Mouse (Mus musculus): ENCODE results near the gene Igfbp1. TPM values are rescaled to one million over a fixed set of nuclear protein-coding genes. Genes with fewer than 3 reads are reported as not detected.

Gene Igfbp1
- polyA plus RNA-seq, 1 experiment from 2014 or later, result 0.60 TPM

DNA sequence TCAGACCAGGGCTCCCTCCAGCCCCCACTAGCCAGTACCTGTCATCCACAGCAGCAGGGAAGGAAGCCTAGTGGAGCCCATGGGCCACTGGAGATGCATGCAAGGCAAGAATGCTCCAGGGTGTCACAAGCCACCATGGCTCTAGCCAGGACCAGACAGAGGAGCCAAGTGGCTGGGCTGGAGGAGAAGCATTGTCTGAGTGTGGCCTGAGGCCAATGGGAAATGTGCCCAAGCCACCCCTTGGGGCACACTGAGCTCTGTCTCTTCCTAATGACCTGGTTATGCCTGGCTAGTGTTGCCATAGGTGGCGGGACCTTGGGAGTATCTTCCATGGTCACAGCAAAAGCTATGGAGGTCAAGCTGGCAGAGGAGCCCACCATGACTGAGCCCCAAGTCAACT, 27.9 kb upstream of the Igfbp1 start:
- Histone ChIP-seq H3K27me3 (no peaks in the 10 kb centered on the region), H3K36me3 (no peaks in the 10 kb centered on the region), H3K9ac (no peak overlapping the region), H3K4me2 (no peak overlapping the region), H3K27ac (no peak overlapping the region), H3K9me3 (no peaks in the 10 kb centered on the region), H3K4me3 (no peak overlapping the region), H3K4me1 (peaks cover 13% of the 10 kb centered on the region; the same call in 1 of the 2 replicates)
- 94% methylated on average over 1 of the region's 1 CpGs for WGBS
- no peak for ATAC-seq (ENCODE audit: borderline replicate concordance, extremely low read depth, low FRiP score, low TSS enrichment)

DNA sequence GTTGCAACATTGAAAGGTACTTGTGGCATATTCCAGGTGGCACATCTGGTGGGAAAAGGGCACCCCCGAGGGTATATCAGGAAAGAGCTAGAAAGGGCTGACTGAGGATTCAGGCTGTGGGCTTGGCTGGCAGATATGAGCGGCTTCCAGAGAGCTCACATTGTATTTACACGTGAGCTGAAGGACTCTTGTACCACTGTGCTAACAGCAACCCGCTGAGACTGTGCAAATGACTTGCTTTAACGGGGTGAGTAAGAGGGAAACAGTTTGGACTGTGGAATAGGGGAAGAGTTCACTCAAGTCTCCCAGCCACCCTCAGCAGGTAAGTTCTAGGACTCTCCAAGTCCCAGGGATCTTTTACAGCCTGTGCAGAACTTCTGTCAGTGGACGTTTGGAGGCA, 23.9 kb upstream of the Igfbp1 start:
- no peaks in the 10 kb centered on the region for H3K9me3 ChIP-seq
- no peak overlapping the region for H3K4me3 ChIP-seq
- no peak overlapping the region for H3K4me2 ChIP-seq
- ATAC-seq (ENCODE audit: borderline replicate concordance, extremely low read depth, low FRiP score, low TSS enrichment), result peak; percentile 66; the same call in 1 of the 2 replicates
- WGBS, result 57% methylated on average over 6 of the region's 6 CpGs
- no peak overlapping the region for H3K9ac ChIP-seq
- H3K27ac ChIP-seq, result peak overlapping the region; percentile 61
- H3K4me1 ChIP-seq, result peaks cover 22% of the 10 kb centered on the region; the same call in 1 of the 2 replicates
- no peaks in the 10 kb centered on the region for H3K27me3 ChIP-seq
- no peaks in the 10 kb centered on the region for H3K36me3 ChIP-seq

DNA sequence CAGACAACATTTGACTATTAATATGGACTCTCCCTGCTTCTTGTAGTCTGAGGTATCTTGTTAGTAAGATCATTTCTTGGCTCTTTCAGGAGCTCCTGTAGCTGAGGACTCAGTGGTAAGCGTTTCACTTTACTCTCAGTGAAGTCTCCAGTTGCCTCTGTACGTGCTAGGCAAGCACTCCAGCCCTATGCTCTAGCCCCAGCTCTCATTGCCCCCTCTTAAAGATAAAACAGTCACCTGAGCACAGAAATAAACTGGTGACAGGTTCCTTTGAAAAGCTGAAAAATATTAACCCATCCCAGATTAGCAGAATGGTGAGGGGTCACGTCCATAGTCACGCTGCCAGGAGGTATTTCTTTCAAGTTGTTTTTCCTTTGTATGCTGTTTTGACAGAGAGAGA, 18.9 kb upstream of the Igfbp1 start:
- ATAC-seq (ENCODE audit: borderline replicate concordance, extremely low read depth, low FRiP score, low TSS enrichment), result no peak
- Histone ChIP-seq H3K27ac (peak overlapping the region; percentile 41; the same call in 1 of the 2 replicates), H3K4me1 (peaks cover 15% of the 10 kb centered on the region; the same call in 1 of the 2 replicates), H3K4me3 (no peak overlapping the region), H3K36me3 (no peaks in the 10 kb centered on the region), H3K9ac (no peak overlapping the region), H3K9me3 (no peaks in the 10 kb centered on the region), H3K27me3 (no peaks in the 10 kb centered on the region), H3K4me2 (no peak overlapping the region)
- WGBS, result 36% methylated on average over 4 of the region's 4 CpGs

DNA sequence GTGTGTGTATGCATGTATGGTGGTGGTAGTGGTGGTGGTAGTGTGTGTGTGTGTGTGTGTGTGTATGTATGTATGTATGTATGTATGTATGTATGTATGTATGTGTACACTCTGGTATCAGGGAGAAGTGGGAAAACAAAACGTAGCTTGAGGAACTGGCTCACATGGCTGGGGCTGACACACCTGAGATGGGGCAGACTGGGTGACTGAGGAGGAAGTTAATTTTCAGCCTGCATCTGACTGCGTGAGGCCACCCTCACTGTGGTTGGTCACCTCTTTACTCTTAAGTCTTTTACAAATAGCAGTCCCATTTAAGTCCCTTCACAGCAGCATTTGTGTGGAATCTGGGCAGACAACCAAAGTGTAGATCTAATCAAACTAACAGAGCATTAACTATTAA, 18.3 kb upstream of the Igfbp1 start:
- H3K4me1 ChIP-seq, result peaks cover 10% of the 10 kb centered on the region; the same call in 1 of the 2 replicates
- no peak overlapping the region for H3K9ac ChIP-seq
- no peaks in the 10 kb centered on the region for H3K9me3 ChIP-seq
- WGBS, result 61% methylated on average over 2 of the region's 2 CpGs
- no peaks in the 10 kb centered on the region for H3K36me3 ChIP-seq
- no peak overlapping the region for H3K4me3 ChIP-seq
- no peak for ATAC-seq (ENCODE audit: borderline replicate concordance, extremely low read depth, low FRiP score, low TSS enrichment)
- peak overlapping the region; percentile 41; the same call in 1 of the 2 replicates for H3K27ac ChIP-seq
- no peaks in the 10 kb centered on the region for H3K27me3 ChIP-seq
- H3K4me2 ChIP-seq, result no peak overlapping the region

DNA sequence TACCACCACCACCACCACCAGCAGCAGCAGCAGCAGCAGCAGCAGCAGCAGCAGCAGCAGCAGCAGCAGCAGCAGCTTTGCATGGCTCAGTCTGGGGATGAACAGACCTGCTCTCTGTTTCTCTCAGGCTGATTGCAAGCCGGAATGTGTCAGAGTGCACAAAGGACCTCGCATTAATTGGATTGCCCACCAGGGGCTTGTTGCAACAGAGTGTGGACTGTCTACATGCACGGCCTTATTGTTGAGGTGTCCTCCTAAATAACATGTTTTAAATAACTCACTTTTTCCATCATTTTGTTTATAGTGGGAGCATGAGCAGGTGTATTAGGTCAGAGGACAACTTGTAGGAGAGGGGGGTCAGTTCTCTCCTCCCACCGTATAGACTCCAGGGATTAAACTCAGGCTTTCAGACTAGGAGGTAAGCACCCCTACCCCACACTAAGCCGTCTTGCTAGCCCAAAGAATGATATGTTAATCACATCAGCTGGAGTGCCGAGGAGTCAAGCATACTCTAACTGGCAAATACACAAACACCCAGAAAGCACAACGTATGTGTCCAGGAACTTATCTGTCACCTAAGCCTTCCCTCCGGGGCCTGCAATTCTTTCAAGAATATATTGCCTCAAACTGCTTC, 15.1 kb upstream of the Igfbp1 start:
- H3K4me2 ChIP-seq, result no peak overlapping the region
- no peak overlapping the region for H3K4me3 ChIP-seq
- H3K27me3 ChIP-seq, result no peaks in the 10 kb centered on the region
- no peaks in the 10 kb centered on the region for H3K9me3 ChIP-seq
- no peak overlapping the region for H3K9ac ChIP-seq
- peaks cover 8% of the 10 kb centered on the region; the same call in 1 of the 2 replicates for H3K4me1 ChIP-seq
- no peak for ATAC-seq (ENCODE audit: borderline replicate concordance, extremely low read depth, low FRiP score, low TSS enrichment)
- no peaks in the 10 kb centered on the region for H3K36me3 ChIP-seq
- WGBS, result 43% methylated on average over 8 of the region's 8 CpGs
- no peak overlapping the region for H3K27ac ChIP-seq

DNA sequence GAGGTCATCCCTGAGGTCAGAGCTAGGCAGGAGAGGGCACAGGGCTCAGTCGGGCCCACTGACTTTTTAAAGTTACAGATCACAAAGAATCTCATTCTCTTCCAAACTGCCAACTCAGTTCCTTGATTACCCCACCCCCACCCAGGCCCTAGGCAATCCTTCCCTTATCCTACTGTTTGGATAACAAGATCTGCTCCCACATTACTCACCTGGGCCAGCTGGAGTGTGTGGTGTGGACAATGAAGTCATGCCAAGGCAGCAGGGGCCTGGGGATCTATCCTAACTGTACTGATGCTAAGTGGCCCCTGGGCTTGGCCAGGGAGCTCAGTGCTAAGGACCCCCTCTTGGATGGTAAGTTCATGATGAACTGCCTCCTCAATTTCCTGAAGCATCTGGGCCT, 13.2 kb upstream of the Igfbp1 start:
- Histone ChIP-seq H3K9me3 (no peaks in the 10 kb centered on the region), H3K4me3 (no peak overlapping the region), H3K27me3 (no peaks in the 10 kb centered on the region), H3K9ac (no peak overlapping the region), H3K4me2 (no peak overlapping the region), H3K27ac (no peak overlapping the region), H3K36me3 (no peaks in the 10 kb centered on the region), H3K4me1 (peaks cover 6% of the 10 kb centered on the region; the same call in 1 of the 2 replicates)
- ATAC-seq (ENCODE audit: borderline replicate concordance, extremely low read depth, low FRiP score, low TSS enrichment), result no peak
- WGBS, result 11% methylated on average over 1 of the region's 1 CpGs

DNA sequence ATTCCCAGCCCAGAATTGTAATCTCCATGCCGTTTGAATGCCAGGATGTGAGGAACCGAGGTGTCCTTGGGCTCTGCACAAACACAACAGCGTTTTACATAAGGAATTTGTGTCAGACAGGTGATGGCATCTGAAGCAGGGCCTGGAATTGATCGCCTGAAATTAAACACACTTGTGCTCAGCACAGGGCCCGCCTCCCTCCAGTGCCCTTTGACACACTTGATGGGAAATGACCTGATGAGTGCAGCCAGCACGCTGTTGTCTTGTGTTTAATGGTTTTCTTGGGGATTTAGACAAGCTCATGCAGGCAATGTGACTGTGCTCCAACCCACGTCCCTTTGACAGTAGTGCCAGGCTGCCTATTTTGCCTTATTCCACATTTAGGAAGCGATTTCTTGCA, 10.1 kb upstream of the Igfbp1 start:
- H3K27ac ChIP-seq, result no peak overlapping the region
- no peak for ATAC-seq (ENCODE audit: borderline replicate concordance, extremely low read depth, low FRiP score, low TSS enrichment)

DNA sequence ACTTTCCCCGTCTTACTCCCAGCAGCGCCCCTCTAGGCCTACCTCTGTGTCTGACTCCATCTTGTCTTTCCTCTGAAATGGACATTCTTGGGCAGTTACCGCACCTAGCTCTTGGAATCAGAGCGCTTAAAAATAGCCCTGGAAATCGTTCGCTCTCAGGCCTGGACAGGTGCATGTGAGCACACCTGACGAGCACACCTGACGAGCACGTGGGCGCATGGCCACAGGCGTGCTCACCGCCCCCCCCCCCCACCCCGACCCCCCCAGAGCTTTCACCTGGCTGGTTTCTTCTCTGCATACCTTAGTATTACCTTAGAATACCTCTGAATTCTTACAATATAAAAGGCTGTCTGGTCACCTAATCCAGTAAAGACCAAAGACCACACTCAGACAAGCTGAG, 9.1 kb upstream of the Igfbp1 start, which contains the start of gene Gm11985:
Gene Gm11985, minus strand, starts transcription at position 101 of the 400 bp plus-strand sequence.
- Histone ChIP-seq H3K4me2 (no peak within 1 kb of the TSS), H3K9me3 (no peaks in the 10 kb centered on the region), H3K36me3 (no peaks in the 10 kb centered on the region), H3K9ac (no peak within 1 kb of the TSS), H3K4me1 (peaks cover 6% of the 10 kb centered on the region; the same call in 1 of the 2 replicates), H3K27me3 (no peaks in the 10 kb centered on the region), H3K4me3 (no peak within 1 kb of the TSS), H3K27ac (no peak within 1 kb of the TSS)
- 81% methylated on average over 13 of the region's 13 CpGs for WGBS
- no peak for ATAC-seq (ENCODE audit: borderline replicate concordance, extremely low read depth, low FRiP score, low TSS enrichment)

More for the DNA sequence above, 10.1 kb upstream of the Igfbp1 start:
- WGBS, result 49% methylated on average over 8 of the region's 8 CpGs
- Histone ChIP-seq H3K4me1 (peaks cover 6% of the 10 kb centered on the region; the same call in 1 of the 2 replicates), H3K4me2 (no peak overlapping the region), H3K4me3 (no peak overlapping the region), H3K27me3 (no peaks in the 10 kb centered on the region), H3K9ac (no peak overlapping the region), H3K9me3 (no peaks in the 10 kb centered on the region), H3K36me3 (no peaks in the 10 kb centered on the region)

DNA sequence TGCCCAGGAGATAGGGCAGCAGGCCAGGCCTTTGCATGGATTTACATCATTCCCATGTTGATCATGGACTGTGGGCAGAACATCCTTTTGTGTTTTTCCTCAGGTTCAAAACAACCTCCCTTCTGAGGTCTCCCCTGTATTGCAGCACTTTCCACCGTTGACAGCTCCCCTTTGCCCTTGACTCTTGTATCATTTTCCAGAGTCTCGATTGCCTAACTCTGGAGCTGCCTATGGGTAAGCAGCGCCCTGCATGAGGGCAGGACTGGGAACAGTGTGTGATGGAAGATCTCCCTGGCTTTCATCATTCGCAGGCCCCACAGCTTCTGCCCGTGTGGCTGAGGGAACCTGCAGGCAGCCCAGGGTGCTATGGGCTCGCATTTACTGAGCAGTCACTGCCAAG, 4.9 kb upstream of the Igfbp1 start:
- no peaks in the 10 kb centered on the region for H3K27me3 ChIP-seq
- no peaks in the 10 kb centered on the region for H3K4me1 ChIP-seq
- no peaks in the 10 kb centered on the region for H3K36me3 ChIP-seq
- H3K9me3 ChIP-seq, result no peaks in the 10 kb centered on the region
- no peak overlapping the region for H3K4me2 ChIP-seq
- no peak overlapping the region for H3K27ac ChIP-seq
- WGBS, result 43% methylated on average over 6 of the region's 6 CpGs
- H3K9ac ChIP-seq, result no peak overlapping the region
- ATAC-seq (ENCODE audit: borderline replicate concordance, extremely low read depth, low FRiP score, low TSS enrichment), result no peak
- H3K4me3 ChIP-seq, result no peak overlapping the region

DNA sequence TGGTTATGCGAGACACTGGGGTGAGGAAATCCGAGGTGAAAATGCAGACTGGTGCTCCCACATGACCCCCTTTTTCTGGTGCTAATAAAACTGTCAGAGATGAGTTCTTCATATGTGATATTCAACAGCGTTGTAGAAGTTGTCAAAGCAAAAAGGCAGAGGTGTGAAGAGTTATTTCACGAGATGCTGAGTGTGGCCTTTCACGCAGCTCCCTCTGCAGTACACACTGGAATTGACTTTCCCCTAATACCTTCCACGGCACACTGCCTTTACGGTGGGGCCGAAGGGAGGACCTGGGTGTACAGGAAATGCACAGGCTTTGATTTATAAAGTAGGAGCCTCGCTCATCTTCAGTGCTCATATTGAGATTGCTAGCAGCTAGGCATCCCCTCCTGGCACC, 4.4 kb upstream of the Igfbp1 start:
- Histone ChIP-seq H3K27me3 (no peaks in the 10 kb centered on the region), H3K27ac (no peak overlapping the region), H3K4me1 (no peaks in the 10 kb centered on the region), H3K9me3 (no peaks in the 10 kb centered on the region), H3K4me3 (no peak overlapping the region), H3K36me3 (no peaks in the 10 kb centered on the region), H3K4me2 (no peak overlapping the region), H3K9ac (no peak overlapping the region)
- ATAC-seq (ENCODE audit: borderline replicate concordance, extremely low read depth, low FRiP score, low TSS enrichment), result no peak
- WGBS, result 69% methylated on average over 9 of the region's 9 CpGs

DNA sequence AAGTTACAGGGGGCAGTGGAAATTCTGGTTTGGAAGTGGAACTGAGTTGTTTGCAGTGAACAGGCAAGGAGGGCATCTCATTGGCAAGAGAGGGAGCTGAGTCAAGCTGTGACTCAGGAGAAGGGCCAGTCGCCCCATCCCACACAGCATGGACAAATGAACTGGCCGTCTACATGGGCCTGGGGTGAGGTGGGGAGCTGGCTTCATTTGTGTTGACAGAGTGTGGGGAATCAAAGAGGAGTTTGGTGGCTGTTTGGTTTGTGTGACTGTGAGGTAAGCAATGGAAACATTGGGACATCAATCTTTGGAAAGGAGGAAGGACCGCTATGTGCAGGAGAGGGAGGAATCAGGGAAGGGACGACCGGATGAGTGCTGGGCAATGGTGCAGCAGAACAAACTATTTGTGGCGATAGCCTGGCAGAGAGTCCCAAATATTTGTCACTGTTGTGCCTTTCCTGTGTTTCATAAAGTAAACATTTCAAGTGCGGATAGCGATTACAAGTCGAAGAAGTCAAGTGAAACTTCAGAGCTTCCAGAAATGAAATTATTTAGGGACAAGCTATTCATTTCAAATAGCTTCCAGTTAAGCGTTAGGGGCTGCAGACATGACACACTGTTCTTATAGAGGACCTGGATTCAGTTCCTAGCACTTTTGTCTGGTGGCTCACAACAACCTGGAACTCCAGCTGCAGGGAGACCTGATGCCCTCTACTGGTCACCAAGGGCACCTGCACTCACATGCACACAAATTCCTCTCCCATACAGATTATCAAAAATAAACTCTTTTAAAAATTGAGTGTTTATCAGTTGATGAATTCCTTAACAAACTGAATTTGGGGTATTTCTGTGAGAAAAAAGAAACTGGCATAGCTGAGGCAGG, 2.9 kb upstream of the Igfbp1 start:
- no peaks in the 10 kb centered on the region for H3K4me1 ChIP-seq
- no peaks in the 10 kb centered on the region for H3K36me3 ChIP-seq
- no peaks in the 10 kb centered on the region for H3K27me3 ChIP-seq
- no peak overlapping the region for H3K9ac ChIP-seq
- no peak overlapping the region for H3K27ac ChIP-seq
- no peak overlapping the region for H3K4me2 ChIP-seq
- no peaks in the 10 kb centered on the region for H3K9me3 ChIP-seq
- 70% methylated on average over 10 of the region's 10 CpGs for WGBS
- no peak overlapping the region for H3K4me3 ChIP-seq
- ATAC-seq (ENCODE audit: borderline replicate concordance, extremely low read depth, low FRiP score, low TSS enrichment), result no peak

DNA sequence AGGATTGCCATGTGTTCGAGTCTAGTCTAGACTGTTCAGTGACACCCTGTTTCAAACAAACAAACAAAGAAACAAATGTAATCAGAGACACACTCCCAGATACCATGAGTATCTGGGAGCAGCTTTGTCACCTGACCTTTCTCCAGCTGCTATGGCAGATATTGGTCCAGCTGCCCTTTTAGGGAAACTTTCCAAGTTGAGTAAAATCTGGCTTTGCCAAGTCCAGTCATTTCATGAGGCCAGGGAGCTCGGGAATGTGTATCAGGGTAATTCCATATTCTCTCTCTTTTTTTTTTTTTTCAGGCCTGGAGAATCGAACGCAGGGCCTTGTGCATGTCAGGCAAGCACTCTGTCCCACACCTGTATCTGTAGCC, 2.3 kb upstream of the Igfbp1 start:
- H3K4me2 ChIP-seq, result no peak overlapping the region
- H3K27me3 ChIP-seq, result no peaks in the 10 kb centered on the region
- no peak overlapping the region for H3K27ac ChIP-seq
- no peaks in the 10 kb centered on the region for H3K36me3 ChIP-seq
- no peak for ATAC-seq (ENCODE audit: borderline replicate concordance, extremely low read depth, low FRiP score, low TSS enrichment)
- no peaks in the 10 kb centered on the region for H3K4me1 ChIP-seq
- no peak overlapping the region for H3K9ac ChIP-seq
- H3K4me3 ChIP-seq, result no peak overlapping the region
- 74% methylated on average over 4 of the region's 4 CpGs for WGBS
- H3K9me3 ChIP-seq, result no peaks in the 10 kb centered on the region

All from lung, embryonic 15.5 days (tissue).